Mouse (Mus musculus): ENCODE data around the gene Nfe2l1. TPM values are rescaled to one million over a fixed set of nuclear protein-coding genes. Genes with fewer than 3 reads are reported as not detected.
"Not testable (repeated sequence)": the region's sequence is repeated elsewhere in the genome, so short reads cannot be mapped to it uniquely, and the experiment has no call there.

The Nfe2l1 gene
- total RNA-seq, 2 experiments from 2014 or later, result 397 to 404 TPM

DNA sequence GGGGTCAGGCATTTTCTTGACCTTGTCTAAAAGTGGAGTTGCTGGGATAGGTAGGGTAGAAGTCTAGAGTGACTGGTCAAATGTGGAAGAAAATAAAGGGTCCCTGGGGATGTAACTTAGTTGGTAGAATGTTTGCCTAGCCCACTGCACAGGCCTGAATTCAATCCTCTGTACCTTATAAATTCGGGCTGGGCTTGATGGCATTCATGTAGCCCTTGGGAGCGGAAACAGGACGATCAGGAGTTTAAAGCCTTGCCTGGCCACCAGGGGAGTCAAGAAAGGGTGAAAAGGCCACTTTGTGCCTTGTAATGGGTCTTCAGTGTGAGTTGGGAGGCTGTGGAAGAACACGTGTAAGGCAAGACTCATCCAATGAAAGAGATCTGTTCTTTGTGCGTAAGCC is 39.8 kb downstream of the Nfe2l1 start:
- intact Hi-C loops (cut with DNase I), result loop anchor here (1.0 kb wide), 1 partner anchor 39 kb away; the partner anchor contains the start of gene Nfe2l1
- DNase-seq, result no peak

DNA sequence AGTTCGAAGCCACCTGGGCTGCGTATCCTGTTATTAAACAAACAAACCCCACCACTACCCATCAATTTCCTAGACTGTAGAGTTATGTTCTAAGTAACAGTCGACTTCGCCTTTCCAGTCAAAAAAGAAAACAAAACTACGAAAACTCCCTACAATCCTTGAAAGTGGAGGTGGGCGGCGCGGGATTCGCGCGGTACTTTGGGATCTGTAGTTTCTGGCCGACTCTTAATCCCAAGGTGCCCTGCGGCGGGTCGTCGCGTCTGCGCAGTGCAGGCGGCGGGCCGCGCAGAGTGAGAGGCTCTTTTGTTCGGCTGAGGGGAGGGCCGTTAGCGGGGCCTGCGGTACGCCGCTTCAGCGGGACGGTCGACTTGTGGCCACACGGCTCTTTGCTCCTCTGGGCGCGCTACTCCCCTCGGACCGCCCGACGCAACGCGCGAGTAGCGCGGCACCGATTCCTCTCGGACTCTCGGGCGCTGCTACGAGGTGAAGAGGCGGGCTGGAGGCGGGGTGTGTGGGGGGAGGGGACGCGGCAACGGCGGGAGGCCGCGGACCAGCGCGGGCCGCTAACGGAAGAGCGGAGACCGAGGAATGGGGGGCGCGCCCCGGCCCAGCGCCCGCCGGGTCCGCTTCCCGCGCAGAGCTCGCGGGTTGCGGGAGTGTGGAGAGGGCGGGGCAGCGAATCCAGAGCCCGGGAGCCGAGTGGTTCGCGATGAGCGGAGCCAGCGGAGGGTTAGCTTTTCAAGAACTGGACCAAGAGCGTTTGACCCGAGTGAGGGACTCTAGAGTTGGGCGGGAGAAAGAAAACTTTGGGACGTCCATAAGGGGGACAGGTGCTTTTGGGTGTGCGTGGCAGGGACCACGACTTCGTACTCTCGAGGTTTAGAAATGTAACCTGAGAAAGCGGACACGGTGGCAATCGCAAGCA is 40.6 kb downstream of the Nfe2l1 start, which contains the start of gene Cbx1:
Gene Cbx1, plus strand, starts transcription at position 257 of the 925 bp plus-strand sequence.
- intact Hi-C loops (cut with DNase I), result loop anchor here (1.0 kb wide), 1 partner anchor 40 kb away; the partner anchor contains the start of gene Nfe2l1
- peak; percentile 90 to 94 for DNase-seq

GRCm38 (mm10) chr11:96786731-96787450 is 42.9 kb downstream of the Nfe2l1 start:
- DNase-seq, result no peak
- intact Hi-C loops (cut with DNase I), result no loop called here

DNA sequence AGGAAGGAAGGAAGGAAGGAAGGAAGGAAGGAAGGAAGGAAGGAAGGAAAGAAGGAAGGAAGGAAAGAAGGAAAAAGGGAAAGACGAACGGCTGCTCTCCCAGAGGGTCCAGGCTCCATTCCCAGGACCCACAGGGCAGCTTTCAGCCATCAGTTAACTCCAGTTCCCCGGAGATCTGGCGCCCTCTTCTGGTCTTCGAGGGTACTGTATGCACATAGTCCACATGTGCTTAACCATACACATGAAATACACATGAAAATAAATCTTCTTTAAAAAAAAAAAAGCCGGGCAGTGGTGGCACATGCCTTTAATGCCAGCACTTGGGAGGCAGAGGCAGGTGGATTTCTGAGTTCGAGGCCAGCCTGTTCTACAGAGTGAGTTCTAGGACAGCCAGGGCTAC is 44.9 kb downstream of the Nfe2l1 start:
- intact Hi-C loops (cut with DNase I), result not testable (repeated sequence)
- peak; percentile 61 to 77 for DNase-seq

- no peak for DNase-seq
- intact Hi-C loops (cut with DNase I), result no loop called here
These were observed 48.3 kb downstream of the Nfe2l1 start for GRCm38 (mm10) chr11:96781425-96781824.

- intact Hi-C loops (cut with DNase I), result no loop called here
These were observed 49.5 kb downstream of the Nfe2l1 start for GRCm38 (mm10) chr11:96780306-96780705.

DNA sequence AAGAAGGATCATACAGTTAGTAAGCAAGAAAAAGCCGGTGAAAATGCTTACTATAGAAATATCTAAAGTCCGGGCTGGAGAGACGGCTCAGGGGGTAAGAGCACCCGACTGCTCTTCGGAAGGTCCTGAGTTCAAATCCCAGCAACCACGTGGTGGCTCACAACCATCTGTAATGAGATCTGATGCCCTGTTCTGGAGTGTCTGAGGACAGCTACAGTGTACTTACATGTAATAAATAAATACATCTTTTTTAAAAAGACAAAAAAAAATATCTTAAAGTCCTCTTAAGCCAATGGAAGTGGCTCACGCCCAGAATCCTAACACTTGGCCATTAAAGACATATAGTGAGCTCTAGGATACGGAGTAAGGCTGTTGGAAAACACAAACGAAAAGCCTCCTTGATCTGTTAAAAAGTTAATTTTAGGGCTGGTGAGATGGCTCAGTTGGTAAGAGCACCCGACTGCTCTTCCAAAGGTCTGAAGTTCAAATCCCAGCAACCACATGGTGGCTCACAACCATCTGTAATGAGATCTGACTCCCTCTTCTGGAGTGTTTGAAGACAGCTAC is 51.6 kb downstream of the Nfe2l1 start:
- DNase-seq, result not testable (repeated sequence)
- intact Hi-C loops (cut with DNase I), result loop anchor here (5.0 kb wide), 1 partner anchor 134 kb away; no protein-coding TSS in a partner anchor

More at GRCm38 (mm10) chr11:96780306-96780705, 49.5 kb downstream of the Nfe2l1 start:
- DNase-seq, result no peak

GRCm38 (mm10) chr11:96776968-96777962 is 52.5 kb downstream of the Nfe2l1 start, which contains the start of gene Snx11:
Gene Snx11, minus strand, starts transcription at chr11:96777559.
- peak; percentile 99 for DNase-seq
- intact Hi-C loops (cut with DNase I), result loop anchor here (5.0 kb wide), 1 partner anchor 135 kb away; no protein-coding TSS in a partner anchor

GRCm38 (mm10) chr11:96776068-96776467 is 53.7 kb downstream of the Nfe2l1 start:
- DNase-seq, result no peak
- intact Hi-C loops (cut with DNase I), result loop anchor here (5.0 kb wide), 1 partner anchor 136 kb away; no protein-coding TSS in a partner anchor

- intact Hi-C loops (cut with DNase I), result loop anchor here (5.0 kb wide), 1 partner anchor 137 kb away; no protein-coding TSS in a partner anchor
- DNase-seq, result no peak
These were observed 54.1 kb downstream of the Nfe2l1 start for GRCm38 (mm10) chr11:96775665-96776064.

DNA sequence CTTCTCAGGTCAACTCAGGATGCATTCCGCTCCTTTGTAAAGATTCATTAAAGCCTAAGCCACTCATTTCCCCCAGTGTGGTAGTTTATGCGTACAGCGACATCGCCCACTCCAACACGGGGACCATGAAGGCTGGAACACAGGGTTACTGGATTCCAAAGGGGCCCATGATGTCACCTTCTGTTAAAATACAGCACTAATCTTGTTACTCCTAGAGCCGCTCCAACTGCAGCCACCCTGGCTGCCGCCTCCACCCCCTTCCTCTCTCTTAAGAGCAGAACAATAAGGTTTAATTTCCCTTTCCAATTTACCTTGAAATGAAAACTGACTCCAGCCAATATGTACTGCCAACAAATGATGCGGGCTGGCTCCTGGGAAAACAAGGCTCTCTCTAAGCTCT is 54.7 kb downstream of the Nfe2l1 start:
- intact Hi-C loops (cut with DNase I), result loop anchor here (5.0 kb wide), 1 partner anchor 137 kb away; no protein-coding TSS in a partner anchor

DNA sequence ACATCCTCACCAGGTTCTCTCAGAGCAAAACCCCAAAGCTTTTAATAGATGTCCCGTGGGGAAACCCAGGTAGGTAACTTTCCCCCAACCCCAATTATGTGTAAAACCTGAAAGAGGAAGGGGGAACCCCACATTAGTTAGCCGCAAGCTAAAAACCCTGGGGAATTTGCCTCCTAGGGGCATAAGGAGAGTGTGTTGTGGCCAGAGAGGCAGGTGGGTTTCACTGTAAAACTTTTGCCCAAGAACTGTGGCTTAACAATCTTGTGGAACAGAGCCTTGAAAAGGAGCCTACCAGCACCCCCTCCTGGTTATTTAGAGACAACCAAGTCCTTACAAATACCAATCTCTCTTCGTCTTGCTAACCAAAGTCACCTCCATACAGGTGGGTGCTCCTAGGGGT is 55.2 kb downstream of the Nfe2l1 start:
- no peak for DNase-seq
- intact Hi-C loops (cut with DNase I), result no loop called here

More for the DNA sequence above, 54.7 kb downstream of the Nfe2l1 start:
- peak in 1 of 2 experiments; percentile 19 for DNase-seq

- intact Hi-C loops (cut with DNase I), result no loop called here
- no peak for DNase-seq
These were observed 57.4 kb downstream of the Nfe2l1 start for GRCm38 (mm10) chr11:96772413-96772812.

DNA sequence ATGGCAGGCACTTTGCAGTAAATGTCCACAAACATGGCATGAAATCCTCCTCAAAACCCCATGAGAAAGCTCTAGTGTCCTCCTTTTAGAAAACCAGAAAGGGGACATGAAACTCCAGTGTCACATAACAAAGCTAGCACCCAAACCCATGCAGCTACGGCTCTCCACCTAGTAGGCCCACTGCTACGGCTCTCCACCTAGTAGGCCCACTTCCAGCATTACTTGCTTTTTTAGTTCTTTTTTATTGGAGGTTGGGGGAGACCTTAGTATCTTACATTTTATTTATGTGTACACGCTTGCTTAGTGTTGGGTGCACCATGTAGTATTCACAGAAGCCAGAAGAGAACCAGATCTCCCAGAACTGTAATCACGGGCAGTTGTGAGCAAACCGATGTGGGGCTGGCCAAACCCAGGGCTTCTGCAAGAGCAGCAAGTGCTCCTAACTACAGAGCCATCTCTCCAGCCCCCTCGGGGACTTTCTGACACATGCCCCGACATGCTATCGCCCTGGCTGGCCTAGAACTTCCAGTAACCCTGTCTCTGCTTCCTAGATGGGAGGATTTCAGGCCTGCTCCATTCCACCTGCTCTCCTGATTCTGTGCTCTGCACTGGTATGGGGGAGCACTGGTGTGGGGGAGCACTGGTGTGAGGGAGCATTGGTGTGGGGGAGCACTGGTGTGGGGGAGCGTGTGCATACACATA is 58.3 kb downstream of the Nfe2l1 start:
- intact Hi-C loops (cut with DNase I), result no loop called here
- no peak for DNase-seq

DNA sequence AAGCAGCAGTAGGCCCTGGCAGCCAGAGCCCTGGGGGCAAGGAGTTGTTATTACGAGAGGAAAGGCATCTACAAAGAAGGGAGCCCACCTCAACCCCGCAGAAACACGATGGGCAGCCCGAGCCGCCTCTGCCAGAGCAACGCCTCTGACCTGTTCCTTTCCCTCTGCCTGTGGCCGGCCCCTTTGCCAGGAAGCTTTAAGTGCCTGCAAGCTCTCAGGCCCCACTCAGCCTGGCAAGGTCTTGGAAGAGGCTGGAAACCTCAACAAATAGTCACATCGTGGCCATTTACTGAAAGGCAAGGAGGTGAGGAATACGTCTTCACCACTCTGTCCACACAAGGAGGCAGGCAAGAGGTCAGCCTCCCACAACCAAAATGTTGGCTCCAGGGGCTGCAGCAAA is 61.5 kb downstream of the Nfe2l1 start:
- DNase-seq, result no peak
- intact Hi-C loops (cut with DNase I), result no loop called here

Data from heart, postnatal 36 days (tissue).